Mouse (Mus musculus) cortical plate, adult 2 months (tissue): ENCODE measurements around the gene Gabrb1.

Experiments used
- CTCF ChIP-seq: fragments of 200-500 bp; IDR thresholded peaks from 2 replicates; pipeline ENCODE4 v1.5.1; 2011; ENCODE audit warnings: mild to moderate bottlenecking, control low read depth, low read length; ENCODE audit not compliant: insufficient read depth; ENCODE audit errors: extremely low read depth
- POLR2A ChIP-seq: fragments of 200-500 bp; IDR thresholded peaks from 2 replicates; pipeline ENCODE4 v1.6.1; 2011; ENCODE audit warnings: mild to moderate bottlenecking, low read length, control low read depth; ENCODE audit not compliant: insufficient read depth; ENCODE audit errors: extremely low read depth

GRCm38 (mm10) chr5:71903399-71903798, 245.5 kb downstream of the Gabrb1 start:
- TF ChIP-seq CTCF (no peak), POLR2A (no peak)
